Mouse (Mus musculus) hindbrain, embryonic 12.5 days (tissue): ENCODE measurements around the gene Rai1. TPM values are rescaled to one million over a fixed set of nuclear protein-coding genes. Genes with fewer than 3 reads are reported as not detected.

Experiments used
- ATAC-seq: fragments of 200-750 bp; cut with Nextera tagmentation; 2 replicates; pipeline ENCODE4 v1.8.0; 2017; ENCODE audit warnings: moderate TSS enrichment; ENCODE audit not compliant: low FRiP score
- H3K27ac ChIP-seq: fragments of 300-500 bp; sonication (generic); 2 replicates; pipeline ENCODE4 v1.5.1; 2016; ENCODE audit warnings: mild to moderate bottlenecking
- H3K27me3 ChIP-seq: fragments of 300-500 bp; sonication (generic); 2 replicates; pipeline ENCODE4 v1.6.1; 2016; ENCODE audit warnings: mild to moderate bottlenecking
- H3K36me3 ChIP-seq: fragments of 300-500 bp; sonication (generic); 2 replicates; pipeline ENCODE4 v1.6.1; 2016; ENCODE audit warnings: mild to moderate bottlenecking
- H3K4me1 ChIP-seq: fragments of 300-500 bp; sonication (generic); 2 replicates; pipeline ENCODE4 v1.6.1; 2016
- H3K4me2 ChIP-seq: fragments of 300-500 bp; sonication (generic); replicated peaks from 2 replicates; pipeline ENCODE4 v1.6.1; 2016; ENCODE audit warnings: mild to moderate bottlenecking
- H3K4me3 ChIP-seq: fragments of 300-500 bp; sonication (generic); 2 replicates; pipeline ENCODE4 v1.5.1; 2016; ENCODE audit warnings: mild to moderate bottlenecking
- H3K9ac ChIP-seq: fragments of 300-500 bp; sonication (generic); 2 replicates; pipeline ENCODE4 v1.6.1; 2016; ENCODE audit warnings: mild to moderate bottlenecking, moderate library complexity
- H3K9me3 ChIP-seq: fragments of 300-500 bp; sonication (generic); replicated peaks from 2 replicates; pipeline ENCODE4 v1.6.1; 2016; ENCODE audit warnings: mild to moderate bottlenecking
- WGBS: fragments of 180-500 bp; shearing (Covaris S2); methylation state at CpG from one replicate; pipeline ENCODE4 v1.1.7; 2016; 5-methylcytosine and 5-hydroxymethylcytosine counted together
- polyA plus RNA-seq: library from polyadenylated mRNA; unstranded; fragments of >200 nt; fragmentation: Nextera tagmentation; extraction: Ambion mirVana; gene quantifications from 2 replicates; pipeline ENCODE4 v1.2.1, GENCODE M21; 2016

Rai1 gene
- polyA plus RNA-seq, 1 experiment from 2014 or later: 40.2 TPM

DNA sequence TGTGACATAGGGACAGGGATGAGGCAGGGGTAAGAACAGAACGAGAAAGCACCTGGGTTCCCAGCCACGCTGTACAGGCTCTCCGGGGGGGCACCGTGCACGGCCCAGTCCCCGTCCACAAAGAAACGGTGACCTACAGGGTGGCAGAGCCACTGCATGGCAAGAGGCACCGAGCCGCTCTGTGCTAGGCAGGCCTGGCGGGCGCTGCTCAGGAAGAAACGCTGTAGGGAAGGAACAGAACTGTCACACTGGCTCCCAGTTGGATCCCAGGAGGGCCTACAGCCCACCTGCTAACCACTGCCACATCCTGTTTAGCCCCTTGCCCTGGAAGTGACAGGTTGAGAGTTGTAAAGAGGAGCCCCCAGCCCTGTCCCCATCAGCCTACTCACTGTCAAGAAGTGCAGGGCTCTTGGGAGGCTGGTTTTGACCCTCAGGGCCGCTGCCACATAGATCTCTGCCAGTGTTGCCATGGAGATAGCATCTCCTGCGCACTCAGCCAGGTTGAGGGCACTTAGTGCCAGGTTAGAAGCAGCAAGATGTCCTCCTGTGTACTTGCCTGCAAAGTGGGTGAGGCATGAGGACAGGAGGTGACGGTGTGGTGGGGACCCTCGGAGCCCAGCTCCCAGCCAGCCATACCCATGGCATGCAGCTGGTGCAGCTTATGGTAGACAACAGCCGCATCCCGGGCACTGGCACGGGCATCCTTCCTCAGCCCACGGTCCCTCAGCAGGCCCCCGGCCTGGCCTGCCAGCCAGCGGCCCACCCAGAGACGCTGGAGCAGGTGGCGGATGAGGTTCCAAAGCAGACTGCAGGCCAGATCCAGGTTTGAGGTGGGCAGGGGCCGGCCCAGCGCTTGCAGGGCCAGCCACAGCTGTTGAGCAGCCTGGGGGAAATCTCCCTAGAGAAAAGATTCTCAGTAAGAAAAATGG lies 98.2 kb downstream of the Rai1 start:
- Histone ChIP-seq H3K9me3 (no peaks in the 10 kb centered on the region), H3K9ac (peak overlapping the region; percentile 42), H3K36me3 (peaks cover 82% of the 10 kb centered on the region), H3K4me1 (peaks cover 53% of the 10 kb centered on the region), H3K27ac (peak overlapping the region; percentile 64), H3K4me2 (no peak overlapping the region), H3K27me3 (no peaks in the 10 kb centered on the region), H3K4me3 (no peak overlapping the region)
- ATAC-seq: no peak
- 87% methylated on average over 26 of the region's 26 CpGs for WGBS

GRCm38 (mm10) chr11:60205026-60205425 lies 100.2 kb downstream of the Rai1 start:
- Histone ChIP-seq H3K4me1 (peaks cover 68% of the 10 kb centered on the region), H3K27ac (no peak overlapping the region), H3K9ac (no peak overlapping the region), H3K9me3 (no peaks in the 10 kb centered on the region), H3K36me3 (peaks cover 69% of the 10 kb centered on the region), H3K27me3 (no peaks in the 10 kb centered on the region), H3K4me2 (no peak overlapping the region), H3K4me3 (no peak overlapping the region)
- WGBS: 80% methylated on average over 12 of the region's 12 CpGs
- ATAC-seq: no peak

DNA sequence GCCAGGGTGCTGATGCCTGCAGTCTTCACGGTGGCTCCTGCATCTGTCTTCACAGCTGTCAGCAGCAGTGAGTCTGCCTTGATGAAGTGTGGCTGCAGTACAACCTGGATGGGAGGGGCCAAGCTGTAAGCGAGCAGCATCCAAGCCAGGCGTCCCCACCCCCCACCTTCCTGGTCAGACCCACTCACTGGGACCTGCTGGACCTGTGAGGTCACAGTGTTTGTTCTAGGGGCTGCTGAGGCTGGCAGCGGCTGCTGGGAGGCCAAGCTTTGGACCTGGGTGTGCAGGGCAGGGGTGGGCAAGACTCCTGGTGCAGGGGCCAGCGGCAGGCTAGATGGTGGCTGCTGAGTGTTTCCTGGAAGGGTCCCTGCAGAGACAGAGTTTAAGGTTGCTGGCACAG lies 101.4 kb downstream of the Rai1 start:
- peaks cover 57% of the 10 kb centered on the region for H3K36me3 ChIP-seq
- no peak overlapping the region for H3K4me3 ChIP-seq
- WGBS: 78% methylated on average over 5 of the region's 5 CpGs
- H3K9ac ChIP-seq: peak overlapping the region; percentile 15; the same call in 1 of the 2 replicates
- peak overlapping the region; percentile 5; the same call in 1 of the 2 replicates for H3K27ac ChIP-seq
- no peaks in the 10 kb centered on the region for H3K27me3 ChIP-seq
- no peaks in the 10 kb centered on the region for H3K9me3 ChIP-seq
- H3K4me2 ChIP-seq: no peak overlapping the region
- ATAC-seq: no peak
- H3K4me1 ChIP-seq: peaks cover 71% of the 10 kb centered on the region

GRCm38 (mm10) chr11:60208201-60208600 lies 103.4 kb downstream of the Rai1 start:
- peak overlapping the region; percentile 80 for H3K27ac ChIP-seq
- 68% methylated on average over 6 of the region's 6 CpGs for WGBS

DNA sequence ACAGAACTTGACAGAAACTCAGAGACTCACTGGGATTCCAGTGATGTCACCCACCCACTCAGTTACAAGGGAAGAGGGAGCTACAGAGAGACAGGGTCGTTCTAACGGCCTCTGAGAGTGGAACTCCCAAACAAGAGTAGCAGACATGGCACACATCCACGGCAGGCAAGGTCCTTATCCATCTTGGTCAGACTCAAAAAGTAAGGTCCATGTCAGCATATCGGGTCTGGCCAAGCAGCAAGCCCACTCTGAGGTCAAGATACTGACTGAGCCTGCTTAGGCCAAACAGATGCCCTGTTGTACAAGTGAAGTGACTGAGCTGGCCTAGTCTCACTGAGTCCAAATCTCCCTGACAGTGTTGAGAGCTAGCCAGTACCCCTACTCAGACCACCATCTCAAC lies 103.9 kb downstream of the Rai1 start:
- peak overlapping the region; percentile 69 for H3K9ac ChIP-seq
- peaks cover 32% of the 10 kb centered on the region for H3K36me3 ChIP-seq
- H3K27me3 ChIP-seq: no peaks in the 10 kb centered on the region
- peaks cover 84% of the 10 kb centered on the region for H3K4me1 ChIP-seq
- H3K4me2 ChIP-seq: peak overlapping the region; percentile 74
- no peaks in the 10 kb centered on the region for H3K9me3 ChIP-seq
- H3K27ac ChIP-seq: peak overlapping the region; percentile 80
- 54% methylated on average over 4 of the region's 4 CpGs for WGBS
- H3K4me3 ChIP-seq: peak overlapping the region; percentile 45
- no peak for ATAC-seq

More at GRCm38 (mm10) chr11:60208201-60208600, 103.4 kb downstream of the Rai1 start:
- H3K9me3 ChIP-seq: no peaks in the 10 kb centered on the region
- H3K4me2 ChIP-seq: peak overlapping the region; percentile 74
- peak overlapping the region; percentile 69 for H3K9ac ChIP-seq
- H3K4me3 ChIP-seq: peak overlapping the region; percentile 45
- H3K36me3 ChIP-seq: peaks cover 37% of the 10 kb centered on the region
- no peaks in the 10 kb centered on the region for H3K27me3 ChIP-seq
- ATAC-seq: no peak
- peaks cover 81% of the 10 kb centered on the region for H3K4me1 ChIP-seq

- Histone ChIP-seq H3K4me1 (peaks cover 79% of the 10 kb centered on the region), H3K9ac (peak overlapping the region; percentile 69), H3K36me3 (peaks cover 26% of the 10 kb centered on the region), H3K27me3 (no peaks in the 10 kb centered on the region), H3K27ac (peak overlapping the region; percentile 80), H3K4me2 (peak overlapping the region; percentile 74), H3K9me3 (no peaks in the 10 kb centered on the region), H3K4me3 (peak overlapping the region; percentile 45)
- 39% methylated on average over 7 of the region's 7 CpGs for WGBS
- peak; percentile 53 for ATAC-seq
Observed at GRCm38 (mm10) chr11:60209217-60209932, 104.6 kb downstream of the Rai1 start.

DNA sequence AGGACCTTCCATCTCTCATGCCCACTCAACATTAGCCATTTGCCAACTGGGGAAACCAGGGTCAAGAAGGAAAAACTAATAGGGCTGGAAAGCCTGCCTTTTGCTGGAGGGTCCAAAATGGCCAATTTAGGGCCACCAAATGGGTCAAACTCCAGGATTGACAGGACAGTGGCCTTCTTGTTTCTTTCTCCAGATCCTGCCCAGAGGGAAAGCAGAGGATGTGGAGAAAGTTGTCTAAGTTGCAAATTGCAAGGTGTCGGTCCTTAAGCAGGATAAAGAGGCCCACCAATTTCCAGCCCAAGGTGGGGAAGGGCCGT lies 105.1 kb downstream of the Rai1 start:
- no peaks in the 10 kb centered on the region for H3K9me3 ChIP-seq
- H3K4me3 ChIP-seq: peak overlapping the region; percentile 45
- no peaks in the 10 kb centered on the region for H3K27me3 ChIP-seq
- peaks cover 21% of the 10 kb centered on the region for H3K36me3 ChIP-seq
- H3K4me1 ChIP-seq: peaks cover 79% of the 10 kb centered on the region
- ATAC-seq: no peak
- WGBS: 0% methylated on average over 2 of the region's 2 CpGs
- H3K4me2 ChIP-seq: peak overlapping the region; percentile 74
- H3K9ac ChIP-seq: peak overlapping the region; percentile 69
- peak overlapping the region; percentile 80 for H3K27ac ChIP-seq

DNA sequence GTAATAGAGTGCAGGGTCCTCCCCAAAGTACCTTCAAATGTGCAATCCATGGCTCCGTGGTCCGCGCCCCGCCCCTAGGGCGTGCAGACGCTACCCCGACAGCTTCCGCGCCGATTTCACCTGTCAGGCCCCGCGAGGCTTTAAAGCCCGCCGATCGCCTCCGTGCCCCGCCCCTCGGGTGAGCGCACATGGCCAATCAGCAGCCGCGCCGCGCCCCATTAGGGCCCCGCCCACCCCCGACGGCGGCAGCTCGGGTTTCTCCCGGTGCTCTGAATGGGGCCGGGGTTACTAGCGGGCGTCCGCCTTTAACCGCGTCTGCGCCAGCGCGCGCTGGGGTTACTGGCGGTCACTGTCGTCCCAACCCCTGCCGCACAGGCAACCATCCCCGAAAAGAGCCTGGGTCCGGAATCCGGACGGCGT lies 105.5 kb downstream of the Rai1 start:
- peak; percentile 85 for ATAC-seq
- WGBS: under 1% methylated on average over 46 of the region's 47 CpGs
- Histone ChIP-seq H3K36me3 (peaks cover 16% of the 10 kb centered on the region), H3K9ac (peak overlapping the region; percentile 69), H3K9me3 (no peaks in the 10 kb centered on the region), H3K4me2 (peak overlapping the region; percentile 74), H3K4me3 (peak overlapping the region; percentile 45), H3K27ac (peak overlapping the region; percentile 80), H3K27me3 (no peaks in the 10 kb centered on the region), H3K4me1 (peaks cover 79% of the 10 kb centered on the region)

DNA sequence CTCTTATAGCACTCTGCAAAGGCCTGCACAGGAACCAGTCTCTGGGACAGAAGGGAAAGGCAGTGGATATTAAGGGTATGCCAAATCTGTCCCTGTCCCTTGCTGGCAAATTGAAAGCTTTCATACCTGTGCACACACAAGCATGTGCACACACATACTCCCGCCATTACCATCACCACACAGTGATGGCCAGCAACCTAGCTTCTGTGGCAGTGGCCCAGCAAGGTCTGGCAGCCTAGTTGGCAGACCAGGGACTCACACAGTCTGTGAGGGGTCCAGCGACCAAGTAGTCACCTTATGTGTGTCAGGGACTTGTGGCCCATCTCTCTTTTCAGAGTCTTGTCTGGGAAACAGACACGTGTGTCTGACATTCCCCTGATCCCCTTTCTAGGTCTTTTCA lies 106.3 kb downstream of the Rai1 start:
- peak overlapping the region; percentile 80 for H3K27ac ChIP-seq

GRCm38 (mm10) chr11:60211761-60212160 lies 106.9 kb downstream of the Rai1 start:
- WGBS: 51% methylated on average over 12 of the region's 12 CpGs
- peaks cover 3% of the 10 kb centered on the region; the same call in 1 of the 2 replicates for H3K36me3 ChIP-seq
- peak overlapping the region; percentile 40; the same call in 1 of the 2 replicates for H3K27ac ChIP-seq
- peaks cover 74% of the 10 kb centered on the region for H3K4me1 ChIP-seq
- H3K9me3 ChIP-seq: no peaks in the 10 kb centered on the region
- no peaks in the 10 kb centered on the region for H3K27me3 ChIP-seq
- 0 out of 2 replicates have a peak overlapping the region, but pooled peaks have one; percentile 32 for H3K9ac ChIP-seq
- ATAC-seq: no peak
- no peak overlapping the region for H3K4me3 ChIP-seq
- H3K4me2 ChIP-seq: no peak overlapping the region

More for the DNA sequence above, 106.3 kb downstream of the Rai1 start:
- Histone ChIP-seq H3K36me3 (peaks cover 9% of the 10 kb centered on the region), H3K27me3 (no peaks in the 10 kb centered on the region), H3K9ac (no peak overlapping the region), H3K4me2 (peak overlapping the region; percentile 74; the same call in 1 of the 2 replicates), H3K4me1 (peaks cover 76% of the 10 kb centered on the region), H3K4me3 (no peak overlapping the region), H3K9me3 (no peaks in the 10 kb centered on the region)
- WGBS: 49% methylated on average over 3 of the region's 3 CpGs
- no peak for ATAC-seq

DNA sequence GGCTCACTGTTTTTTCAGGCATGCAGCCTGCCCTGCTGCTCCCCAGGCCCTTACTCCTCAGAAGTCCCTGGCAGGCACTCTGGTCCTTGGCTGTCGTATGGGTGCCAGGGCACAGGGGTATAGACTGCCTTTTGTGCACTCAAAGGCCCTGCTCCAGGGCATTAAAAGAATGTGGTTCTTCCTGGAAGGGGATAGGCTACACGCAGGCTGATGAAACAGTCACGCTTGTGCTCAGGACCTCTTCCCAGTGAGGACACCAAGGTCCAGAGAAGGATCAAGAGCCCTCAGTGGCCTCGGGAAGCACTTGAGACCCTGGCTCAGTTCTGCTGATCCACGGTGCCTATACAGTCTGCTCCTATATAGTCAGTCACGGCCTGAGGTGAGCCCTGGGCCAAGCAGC lies 108.5 kb downstream of the Rai1 start:
- 0 out of 2 replicates have a peak overlapping the region, but pooled peaks have one; percentile 17 for H3K27ac ChIP-seq

GRCm38 (mm10) chr11:60216671-60217070 lies 111.9 kb downstream of the Rai1 start:
- Histone ChIP-seq H3K4me1 (peaks cover 40% of the 10 kb centered on the region), H3K9ac (no peak overlapping the region), H3K27ac (no peak overlapping the region), H3K27me3 (peaks cover 1% of the 10 kb centered on the region; the same call in 1 of the 2 replicates), H3K4me3 (no peak overlapping the region), H3K9me3 (no peaks in the 10 kb centered on the region), H3K4me2 (no peak overlapping the region), H3K36me3 (no peaks in the 10 kb centered on the region)
- 74% methylated on average over 1 of the region's 1 CpGs for WGBS
- ATAC-seq: no peak

More for the DNA sequence above, 108.5 kb downstream of the Rai1 start:
- no peaks in the 10 kb centered on the region for H3K36me3 ChIP-seq
- no peaks in the 10 kb centered on the region for H3K9me3 ChIP-seq
- ATAC-seq: no peak
- WGBS: 74% methylated on average over 6 of the region's 6 CpGs
- H3K9ac ChIP-seq: no peak overlapping the region
- H3K4me2 ChIP-seq: no peak overlapping the region
- H3K4me3 ChIP-seq: no peak overlapping the region
- H3K27me3 ChIP-seq: no peaks in the 10 kb centered on the region
- peaks cover 59% of the 10 kb centered on the region for H3K4me1 ChIP-seq
